Mouse (Mus musculus): ENCODE measurements around the gene Rarres1. TPM values are rescaled to one million over a fixed set of nuclear protein-coding genes. Genes with fewer than 3 reads are reported as not detected.

The Rarres1 gene
- not detected in 2 replicates for total RNA-seq (2012; rRNA removed)
- polyA plus RNA-seq (2012; ENCODE audit: insufficient read depth in 1 of 2, insufficient read length in 2 of 2, low read depth in 1 of 2, low replicate concordance in 2 of 2, missing spikeins in 1 of 2), result not detected

DNA sequence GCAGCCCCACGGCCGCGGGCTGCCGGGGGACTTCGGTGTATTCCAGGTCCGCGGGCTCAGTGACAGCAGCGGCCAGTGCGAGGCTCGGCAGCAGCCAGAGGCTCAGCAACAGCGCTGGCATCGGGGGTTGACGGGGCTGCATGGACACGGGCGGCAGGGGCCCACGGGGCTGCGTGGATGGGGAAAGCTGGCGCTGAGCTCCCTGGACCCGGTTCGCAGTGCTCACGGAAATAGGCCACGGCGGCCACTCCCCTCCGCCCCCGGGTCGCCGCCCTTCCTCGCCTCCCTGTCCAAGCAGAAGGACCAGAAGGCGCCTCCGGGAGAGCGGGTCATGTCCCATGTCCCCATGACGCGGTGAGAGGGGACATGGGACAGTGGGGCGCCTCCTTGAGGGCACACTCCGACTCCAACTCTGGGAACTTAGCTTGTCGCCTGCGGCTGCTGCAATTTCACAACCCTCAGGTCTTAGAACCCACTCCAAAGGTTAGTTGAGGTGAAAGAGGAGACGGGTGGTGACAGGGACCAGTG lies at the start of gene Rarres1:
TSS of gene Rarres1 (minus strand) at position 250 of the 528 bp plus-strand sequence.
- peaks cover 0 to 2% of the 10 kb centered on the region in 2 experiments; a peak in 2 of 4 replicates for H3K27me3 ChIP-seq (ENCODE audit: control insufficient read depth in 1 of 2, insufficient read depth in 2 of 2, low read length in 2 of 2)
- no peak for DNase-seq (ENCODE audit: low read depth, low spot score)
- H3K9me3 ChIP-seq (replicated peaks; ENCODE audit: insufficient read depth, low read length), result no peaks in the 10 kb centered on the region
- no peak within 1 kb of the TSS for H3K27ac ChIP-seq (ENCODE audit: control insufficient read depth, low read depth, low read length)
- H3K9ac ChIP-seq (ENCODE audit: control insufficient read depth, low read depth, low read length, poor library complexity, severe bottlenecking), result no peak within 1 kb of the TSS
- TF ChIP-seq NRF1 (IDR thresholded peaks at IDR 0.05; ENCODE audit: insufficient read depth, low read depth, low read length, poor library complexity, severe bottlenecking), result no peak
- no peak for TF ChIP-seq JUND (IDR thresholded peaks at IDR 0.05; ENCODE audit: low read depth, low read length)
- no peak for TF ChIP-seq GATA1 (IDR thresholded peaks at IDR 0.05; ENCODE audit: low read depth, low read length)
- TF ChIP-seq POLR2AphosphoS5 (IDR thresholded peaks at IDR 0.05; ENCODE audit: borderline replicate concordance, low read depth, low read length), result no peak
- no peak for TF ChIP-seq RAD21 (IDR thresholded peaks at IDR 0.05; ENCODE audit: low read depth, low read length)
- no peak for TF ChIP-seq CTCF (IDR thresholded peaks at IDR 0.05 in 2 of 3, conservative IDR thresholded peaks at IDR 0.05 in 1 of 3; ENCODE audit: control insufficient read depth in 1 of 3, insufficient read depth in 1 of 3, low read depth in 2 of 3, low read length in 3 of 3, poor library complexity in 1 of 3, severe bottlenecking in 1 of 3)
- no peak for TF ChIP-seq TCF12 (IDR thresholded peaks at IDR 0.05; ENCODE audit: low read depth, low read length)
- TF ChIP-seq MEF2A (IDR thresholded peaks at IDR 0.05; ENCODE audit: extremely low read depth, insufficient replicate concordance, low read depth, low read length, poor library complexity, severe bottlenecking), result no peak
- no peak for TF ChIP-seq MAX (IDR thresholded peaks at IDR 0.05; ENCODE audit: low read length)
- TF ChIP-seq ELF1 (IDR thresholded peaks at IDR 0.05; ENCODE audit: low read depth, low read length), result no peak
- no peak for TF ChIP-seq CHD2 (IDR thresholded peaks at IDR 0.05; ENCODE audit: low read length)
- TF ChIP-seq KAT2A (conservative IDR thresholded peaks at IDR 0.05; ENCODE audit: low read depth, low read length), result no peak
- no peak for TF ChIP-seq SMC3 (IDR thresholded peaks at IDR 0.05; ENCODE audit: low read depth, low read length)
- TF ChIP-seq MYB (IDR thresholded peaks at IDR 0.05; ENCODE audit: low read depth, low read length), result no peak
- no peak for TF ChIP-seq MYC (IDR thresholded peaks at IDR 0.05; ENCODE audit: low read depth, low read length)
- no peak for TF ChIP-seq CHD1 (IDR thresholded peaks at IDR 0.05; ENCODE audit: low read depth, low read length)
- no peak for TF ChIP-seq USF2 (IDR thresholded peaks at IDR 0.05; ENCODE audit: borderline replicate concordance in 1 of 2, insufficient read depth in 1 of 2, low read depth in 1 of 2, low read length in 2 of 2)
- TF ChIP-seq HCFC1 (IDR thresholded peaks at IDR 0.05; ENCODE audit: low read depth, low read length), result no peak
- no peak for TF ChIP-seq RCOR1 (IDR thresholded peaks at IDR 0.05; ENCODE audit: low read depth, low read length)
- H3K79me2 ChIP-seq (ENCODE audit: control insufficient read depth, insufficient read depth, low read length, poor library complexity), result no peaks in the 10 kb centered on the region
- no peaks in the 10 kb centered on the region for H3K4me1 ChIP-seq (ENCODE audit: control insufficient read depth in 1 of 2, insufficient read depth in 2 of 2, low read length in 2 of 2)
- no peaks in the 10 kb centered on the region for H3K36me3 ChIP-seq (ENCODE audit: control insufficient read depth in 1 of 2, insufficient read depth in 2 of 2, low read length in 2 of 2)
- no peak within 1 kb of the TSS for H3K4me3 ChIP-seq (ENCODE audit: control insufficient read depth in 1 of 2, insufficient read depth in 1 of 2, low read depth in 2 of 2, low read length in 2 of 2)
